Mouse (Mus musculus): ENCODE measurements around the gene Ccnk. TPM values are rescaled to one million over a fixed set of nuclear protein-coding genes. Genes with fewer than 3 reads are reported as not detected.

Ccnk gene
- polyA plus RNA-seq, 1 experiment: 23.6 TPM

GRCm38 (mm10) chr12:108223357-108223756 is 44.0 kb downstream of the Ccnk start:
- Histone ChIP-seq H3K27me3 (ENCODE audit: control insufficient read depth, insufficient read depth, insufficient read length) (no peaks in the 10 kb centered on the region), H3K4me3 (ENCODE audit: insufficient read depth, poor library complexity, severe bottlenecking) (no peak overlapping the region), H3K79me2 (ENCODE audit: control insufficient read depth, insufficient read depth) (no peaks in the 10 kb centered on the region), H3ac (ENCODE audit: control insufficient read depth, insufficient read length, low read depth) (no peak overlapping the region), H3K36me3 (ENCODE audit: control insufficient read depth, insufficient read depth) (no peaks in the 10 kb centered on the region), H3K79me3 (ENCODE audit: low read depth) (no peaks in the 10 kb centered on the region)
- TF ChIP-seq FOSL1 (IDR thresholded peaks at IDR 0.05; ENCODE audit: insufficient read depth, low read length, poor library complexity, severe bottlenecking): no peak
- no peak for TF ChIP-seq MYOG (IDR thresholded peaks at IDR 0.05; ENCODE audit: control insufficient read depth, extremely low read depth, insufficient read length)
- no peak for TF ChIP-seq MYOD1 (IDR thresholded peaks at IDR 0.05; ENCODE audit: control insufficient read depth, insufficient read length, low read depth)
- no peak for TF ChIP-seq MAX (IDR thresholded peaks at IDR 0.05)
- TF ChIP-seq CEBPB (IDR thresholded peaks at IDR 0.05; ENCODE audit: low read depth): no peak
- TF ChIP-seq CTCF (IDR thresholded peaks at IDR 0.05; ENCODE audit: control insufficient read depth, insufficient read depth, insufficient read length): no peak
- no peak for TF ChIP-seq USF1 (IDR thresholded peaks at IDR 0.05; ENCODE audit: low read depth)

DNA sequence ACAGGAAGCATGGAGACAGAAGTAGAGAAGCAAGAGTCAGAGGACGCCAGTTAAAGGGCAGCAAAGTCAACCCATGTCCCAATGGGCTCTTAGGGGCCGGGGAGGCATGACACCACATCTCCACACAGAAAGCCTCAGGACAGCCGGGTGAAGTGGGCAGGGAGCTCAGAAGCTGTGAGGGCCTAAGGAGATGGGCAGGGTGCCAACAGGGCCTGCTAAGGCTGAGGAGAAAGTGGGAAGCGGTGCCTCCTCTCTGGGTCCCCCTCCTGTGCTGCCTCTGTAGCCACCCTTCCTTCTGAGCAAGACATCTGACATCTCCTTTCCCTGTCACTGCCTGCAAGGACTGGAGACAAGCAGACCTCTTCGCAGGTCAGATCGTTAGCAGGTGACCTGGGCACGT is 46.4 kb downstream of the Ccnk start:
- Histone ChIP-seq H3K36me3 (ENCODE audit: control insufficient read depth, insufficient read depth) (no peaks in the 10 kb centered on the region), H3K79me2 (ENCODE audit: control insufficient read depth, insufficient read depth) (no peaks in the 10 kb centered on the region), H3ac (ENCODE audit: control insufficient read depth, insufficient read length, low read depth) (no peak overlapping the region), H3K79me3 (ENCODE audit: low read depth) (no peaks in the 10 kb centered on the region), H3K4me3 (ENCODE audit: insufficient read depth, poor library complexity, severe bottlenecking) (no peak overlapping the region), H3K27me3 (ENCODE audit: control insufficient read depth, insufficient read depth, insufficient read length) (no peaks in the 10 kb centered on the region)
- TF ChIP-seq USF1 (IDR thresholded peaks at IDR 0.05; ENCODE audit: low read depth): no peak
- TF ChIP-seq MAX (IDR thresholded peaks at IDR 0.05): no peak

GRCm38 (mm10) chr12:108226216-108226615 is 46.8 kb downstream of the Ccnk start:
- Histone ChIP-seq H3ac (ENCODE audit: control insufficient read depth, insufficient read length, low read depth) (no peak overlapping the region), H3K79me3 (ENCODE audit: low read depth) (no peaks in the 10 kb centered on the region), H3K4me3 (ENCODE audit: insufficient read depth, poor library complexity, severe bottlenecking) (no peak overlapping the region), H3K27me3 (ENCODE audit: control insufficient read depth, insufficient read depth, insufficient read length) (no peaks in the 10 kb centered on the region), H3K79me2 (ENCODE audit: control insufficient read depth, insufficient read depth) (no peaks in the 10 kb centered on the region), H3K36me3 (ENCODE audit: control insufficient read depth, insufficient read depth) (no peaks in the 10 kb centered on the region)
- TF ChIP-seq CTCF (IDR thresholded peaks at IDR 0.05; ENCODE audit: control insufficient read depth, insufficient read depth, insufficient read length) (no peak), MYOG (IDR thresholded peaks at IDR 0.05; ENCODE audit: control insufficient read depth, extremely low read depth, insufficient read length) (no peak), MAX (IDR thresholded peaks at IDR 0.05) (no peak), FOSL1 (IDR thresholded peaks at IDR 0.05; ENCODE audit: insufficient read depth, low read length, poor library complexity, severe bottlenecking) (no peak), USF1 (IDR thresholded peaks at IDR 0.05; ENCODE audit: low read depth) (no peak), MYOD1 (IDR thresholded peaks at IDR 0.05; ENCODE audit: control insufficient read depth, insufficient read length, low read depth) (no peak), CEBPB (IDR thresholded peaks at IDR 0.05; ENCODE audit: low read depth) (no peak)

DNA sequence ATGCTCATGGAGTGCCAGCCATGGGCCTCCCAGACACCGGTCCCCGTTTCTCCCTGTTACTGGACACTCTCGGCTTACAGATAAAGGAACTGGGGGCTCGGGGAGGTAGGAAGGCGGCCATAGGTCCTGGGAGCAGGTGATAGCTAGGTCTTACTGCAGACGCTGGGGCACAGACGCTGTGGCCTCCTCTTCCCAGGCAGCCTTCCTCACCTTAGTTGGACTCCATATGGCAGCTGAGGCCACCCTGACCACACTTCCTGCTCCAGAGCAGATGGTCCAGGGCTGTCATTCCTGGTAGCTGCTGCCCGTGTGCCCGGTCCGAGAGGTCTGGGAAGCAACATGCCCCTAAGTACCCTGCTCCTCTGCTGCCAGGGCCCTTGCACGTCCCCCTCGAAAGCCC is 47.6 kb downstream of the Ccnk start:
- Histone ChIP-seq H3ac (ENCODE audit: control insufficient read depth, insufficient read length, low read depth) (no peak overlapping the region), H3K27me3 (ENCODE audit: control insufficient read depth, insufficient read depth, insufficient read length) (no peaks in the 10 kb centered on the region), H3K36me3 (ENCODE audit: control insufficient read depth, insufficient read depth) (no peaks in the 10 kb centered on the region), H3K79me2 (ENCODE audit: control insufficient read depth, insufficient read depth) (no peaks in the 10 kb centered on the region), H3K79me3 (ENCODE audit: low read depth) (no peaks in the 10 kb centered on the region), H3K4me3 (ENCODE audit: insufficient read depth, poor library complexity, severe bottlenecking) (no peak overlapping the region)
- TF ChIP-seq MAX (IDR thresholded peaks at IDR 0.05) (no peak), USF1 (IDR thresholded peaks at IDR 0.05; ENCODE audit: low read depth) (no peak), MYOD1 (IDR thresholded peaks at IDR 0.05; ENCODE audit: control insufficient read depth, insufficient read length, low read depth) (no peak), CEBPB (IDR thresholded peaks at IDR 0.05; ENCODE audit: low read depth) (no peak), MYOG (IDR thresholded peaks at IDR 0.05; ENCODE audit: control insufficient read depth, extremely low read depth, insufficient read length) (no peak), FOSL1 (IDR thresholded peaks at IDR 0.05; ENCODE audit: insufficient read depth, low read length, poor library complexity, severe bottlenecking) (no peak), CTCF (IDR thresholded peaks at IDR 0.05; ENCODE audit: control insufficient read depth, insufficient read depth, insufficient read length) (no peak)

- TF ChIP-seq CTCF (IDR thresholded peaks at IDR 0.05; ENCODE audit: control insufficient read depth, insufficient read depth, insufficient read length) (no peak), CEBPB (IDR thresholded peaks at IDR 0.05; ENCODE audit: low read depth) (no peak), USF1 (IDR thresholded peaks at IDR 0.05; ENCODE audit: low read depth) (no peak), MYOG (IDR thresholded peaks at IDR 0.05; ENCODE audit: control insufficient read depth, extremely low read depth, insufficient read length) (no peak), MYOD1 (IDR thresholded peaks at IDR 0.05; ENCODE audit: control insufficient read depth, insufficient read length, low read depth) (no peak), MAX (IDR thresholded peaks at IDR 0.05) (no peak), FOSL1 (IDR thresholded peaks at IDR 0.05; ENCODE audit: insufficient read depth, low read length, poor library complexity, severe bottlenecking) (no peak)
- H3K4me3 ChIP-seq (ENCODE audit: insufficient read depth, poor library complexity, severe bottlenecking): no peak overlapping the region
- H3ac ChIP-seq (ENCODE audit: control insufficient read depth, insufficient read length, low read depth): no peak overlapping the region
- no peaks in the 10 kb centered on the region for H3K36me3 ChIP-seq (ENCODE audit: control insufficient read depth, insufficient read depth)
- no peaks in the 10 kb centered on the region for H3K79me2 ChIP-seq (ENCODE audit: control insufficient read depth, insufficient read depth)
- H3K27me3 ChIP-seq (ENCODE audit: control insufficient read depth, insufficient read depth, insufficient read length): no peaks in the 10 kb centered on the region
- no peaks in the 10 kb centered on the region for H3K79me3 ChIP-seq (ENCODE audit: low read depth)
Observed at GRCm38 (mm10) chr12:108227527-108227926, 48.1 kb downstream of the Ccnk start.

DNA sequence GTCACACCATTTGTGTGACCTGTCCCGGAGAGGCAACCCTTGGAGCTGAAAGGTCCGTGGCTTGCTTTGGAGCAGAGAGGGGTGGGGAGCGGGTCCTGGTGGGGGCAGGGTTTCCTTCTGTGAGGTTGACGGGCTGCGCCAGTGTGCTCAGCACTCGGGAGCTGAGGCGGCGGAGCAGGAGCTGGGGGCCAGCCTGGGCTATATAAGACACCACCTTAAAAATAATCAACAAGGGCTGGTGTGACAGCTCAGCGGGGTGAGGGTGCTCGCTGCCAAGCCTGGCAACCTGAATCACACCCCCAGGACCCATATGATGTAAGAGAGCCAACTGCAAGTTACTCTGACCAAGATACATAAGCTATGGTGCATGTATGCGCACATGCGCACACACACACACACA is 50.7 kb downstream of the Ccnk start:
- Histone ChIP-seq H3K36me3 (ENCODE audit: control insufficient read depth, insufficient read depth) (no peaks in the 10 kb centered on the region), H3K4me3 (ENCODE audit: insufficient read depth, poor library complexity, severe bottlenecking) (no peak overlapping the region), H3K79me2 (ENCODE audit: control insufficient read depth, insufficient read depth) (no peaks in the 10 kb centered on the region), H3K79me3 (ENCODE audit: low read depth) (no peaks in the 10 kb centered on the region), H3K27me3 (ENCODE audit: control insufficient read depth, insufficient read depth, insufficient read length) (no peaks in the 10 kb centered on the region), H3ac (ENCODE audit: control insufficient read depth, insufficient read length, low read depth) (no peak overlapping the region)
- no peak for TF ChIP-seq FOSL1 (IDR thresholded peaks at IDR 0.05; ENCODE audit: insufficient read depth, low read length, poor library complexity, severe bottlenecking)
- TF ChIP-seq MYOD1 (IDR thresholded peaks at IDR 0.05; ENCODE audit: control insufficient read depth, insufficient read length, low read depth): no peak
- no peak for TF ChIP-seq CTCF (IDR thresholded peaks at IDR 0.05; ENCODE audit: control insufficient read depth, insufficient read depth, insufficient read length)
- TF ChIP-seq MAX (IDR thresholded peaks at IDR 0.05): no peak
- no peak for TF ChIP-seq CEBPB (IDR thresholded peaks at IDR 0.05; ENCODE audit: low read depth)
- no peak for TF ChIP-seq MYOG (IDR thresholded peaks at IDR 0.05; ENCODE audit: control insufficient read depth, extremely low read depth, insufficient read length)
- no peak for TF ChIP-seq USF1 (IDR thresholded peaks at IDR 0.05; ENCODE audit: low read depth)

All from C2C12 (cell line).